Comparison of ENCODE assay signal across 12 mouse cellular contexts in genomic region chr12:3810455-3810854, GRCm38 (mm10). TPM values are rescaled to one million over a fixed set of nuclear protein-coding genes. Genes with fewer than 3 reads are reported as not detected.
A peak's percentile ranks its signal among the peaks of the same experiment; 100 is the strongest.
DNase-seq lines count a peak whose midpoint lies in the region; ATAC-seq and TF ChIP-seq lines count a peak whose summit lies in the region.
"Had no signal": no experiment of that assay in that cellular context is flagged by ENCODE, and none has a peak within 500 bp of the region (broad histone marks: within the 10 kb centered on the region; RNA-seq: fewer than 3 reads in every experiment).

No protein-coding gene starts in this region.

- H3K9me3 ChIP-seq in hindbrain, embryonic 15.5 days = no peaks in the 10 kb centered on the region
- no peaks in the 10 kb centered on the region for H3K9me3 ChIP-seq in hindbrain, embryonic 14.5 days (ENCODE audit: control insufficient read depth, low read length)
- no peaks in the 10 kb centered on the region for H3K9me3 ChIP-seq in lung, postnatal 0 days (ENCODE audit: low read length)
- H3K9me3 ChIP-seq in stomach, embryonic 16.5 days (replicated peaks; ENCODE audit: control insufficient read depth, low read length) = no peaks in the 10 kb centered on the region
- H3K9me3 ChIP-seq: forebrain, embryonic 13.5 days; midbrain, embryonic 10.5 days had no signal

- peaks cover 59% of the 10 kb centered on the region for H3K4me1 ChIP-seq in hindbrain, embryonic 15.5 days (replicated peaks)
- peaks cover 40% of the 10 kb centered on the region; the same call in 1 of the 2 replicates for H3K4me1 ChIP-seq in hindbrain, embryonic 14.5 days (replicated peaks; ENCODE audit: control insufficient read depth, insufficient read depth, low read length)
- peaks cover 27% of the 10 kb centered on the region for H3K4me1 ChIP-seq in lung, postnatal 0 days (ENCODE audit: insufficient read depth, low read depth, low read length)
- peaks cover 60% of the 10 kb centered on the region for H3K4me1 ChIP-seq in stomach, embryonic 16.5 days (ENCODE audit: control insufficient read depth, insufficient read depth, low read length)

- H3K4me3 ChIP-seq in hindbrain, embryonic 15.5 days = no peak overlapping the region
- H3K4me3 ChIP-seq in hindbrain, embryonic 14.5 days (replicated peaks; ENCODE audit: low read length) = no peak overlapping the region
- H3K4me3 ChIP-seq in lung, postnatal 0 days (ENCODE audit: low read depth, low read length) = no peak overlapping the region
- peak overlapping the region; percentile 17 for H3K4me3 ChIP-seq in stomach, embryonic 16.5 days (replicated peaks; ENCODE audit: low read length)
- H3K4me3 ChIP-seq: forebrain, embryonic 13.5 days; midbrain, embryonic 10.5 days had no signal

- no peak for TF ChIP-seq CTCF in lung, postnatal 0 days (IDR thresholded peaks at IDR 0.05)

- TF ChIP-seq EP300 in lung, postnatal 0 days (IDR thresholded peaks at IDR 0.05) = no peak

- DNase-seq in adrenal gland, postnatal 14 days = peak; percentile 33
- no peak for DNase-seq in adrenal gland, adult 18-20 months (ENCODE audit: low spot score in 2 of 2)
- no peak for DNase-seq in hindbrain, embryonic 14.5 days (ENCODE audit: low spot score)
- DNase-seq in lung, postnatal 0 days (ENCODE audit: low spot score) = peak; percentile 61
- no peak for DNase-seq in lung, adult 18-20 months
- DNase-seq in thymus, postnatal 4 days = no peak
- DNase-seq: liver; thymus, adult 18-20 months had no signal

- no peak for ATAC-seq in hindbrain, embryonic 15.5 days (ENCODE audit: low FRiP score, low read depth)
- ATAC-seq in hindbrain, embryonic 14.5 days (ENCODE audit: low FRiP score) = no peak
- no peak for ATAC-seq in lung, postnatal 0 days
- no peak for ATAC-seq in stomach, embryonic 16.5 days (ENCODE audit: insufficient read depth, low FRiP score)
- ATAC-seq: forebrain, embryonic 13.5 days had no signal

- 43% methylated on average over 4 of the region's 4 CpGs for WGBS in hindbrain, embryonic 15.5 days
- 37% methylated on average over 4 of the region's 4 CpGs for WGBS in hindbrain, embryonic 14.5 days
- WGBS in lung, postnatal 0 days = 9% methylated on average over 4 of the region's 4 CpGs
- 13% methylated on average over 4 of the region's 4 CpGs for WGBS in stomach, embryonic 16.5 days

- H3K36me3 ChIP-seq in hindbrain, embryonic 15.5 days = no peaks in the 10 kb centered on the region
- H3K36me3 ChIP-seq in hindbrain, embryonic 14.5 days (replicated peaks; ENCODE audit: control insufficient read depth, insufficient read depth) = no peaks in the 10 kb centered on the region
- H3K36me3 ChIP-seq in lung, postnatal 0 days (ENCODE audit: insufficient read depth, low read length) = no peaks in the 10 kb centered on the region
- H3K36me3 ChIP-seq in stomach, embryonic 16.5 days (ENCODE audit: control insufficient read depth, insufficient read depth, low read length) = no peaks in the 10 kb centered on the region
- H3K36me3 ChIP-seq: midbrain, embryonic 10.5 days had no signal

- H3K9ac ChIP-seq in hindbrain, embryonic 15.5 days = no peak overlapping the region
- H3K9ac ChIP-seq in hindbrain, embryonic 14.5 days = no peak overlapping the region
- no peak overlapping the region for H3K9ac ChIP-seq in lung, postnatal 0 days (replicated peaks; ENCODE audit: low read depth)
- H3K9ac ChIP-seq in stomach, embryonic 16.5 days (ENCODE audit: low read length) = peak overlapping the region; percentile 44; the same call in 1 of the 2 replicates
- H3K9ac ChIP-seq: forebrain, embryonic 13.5 days had no signal

- H3K4me2 ChIP-seq in hindbrain, embryonic 15.5 days = peak overlapping the region; percentile 23
- H3K4me2 ChIP-seq in hindbrain, embryonic 14.5 days (replicated peaks) = no peak overlapping the region
- peak overlapping the region; percentile 20; the same call in 1 of the 2 replicates for H3K4me2 ChIP-seq in lung, postnatal 0 days (replicated peaks; ENCODE audit: low read depth, low read length)
- H3K4me2 ChIP-seq in stomach, embryonic 16.5 days (ENCODE audit: low read depth, low read length) = peak overlapping the region; percentile 33

- H3K27ac ChIP-seq in hindbrain, embryonic 15.5 days (replicated peaks) = no peak overlapping the region
- H3K27ac ChIP-seq in hindbrain, embryonic 14.5 days = no peak overlapping the region
- H3K27ac ChIP-seq in lung, postnatal 0 days (ENCODE audit: low read length) = no peak overlapping the region
- H3K27ac ChIP-seq in stomach, embryonic 16.5 days (ENCODE audit: low read length) = peak overlapping the region; percentile 72
- H3K27ac ChIP-seq: forebrain, embryonic 13.5 days; midbrain, embryonic 10.5 days had no signal

- no peaks in the 10 kb centered on the region for H3K27me3 ChIP-seq in hindbrain, embryonic 15.5 days
- H3K27me3 ChIP-seq in hindbrain, embryonic 14.5 days (ENCODE audit: control insufficient read depth, insufficient read depth, low read length) = no peaks in the 10 kb centered on the region
- H3K27me3 ChIP-seq in lung, postnatal 0 days (replicated peaks; ENCODE audit: insufficient read depth, low read length) = no peaks in the 10 kb centered on the region
- no peaks in the 10 kb centered on the region for H3K27me3 ChIP-seq in stomach, embryonic 16.5 days (ENCODE audit: control insufficient read depth, insufficient read depth, low read length)
- H3K27me3 ChIP-seq: forebrain, embryonic 13.5 days had no signal

RNA-seq across cellular contexts. Expression of gene Dnmt3a, which starts 4.6 kb away (rescaled TPM):
- total RNA-seq in adrenal gland, postnatal 14 days (2021) = 95.6 and 106 TPM in 2 replicates
- 10 to 100 TPM; 35.9 to 42.7 TPM for total RNA-seq in adrenal gland, adult 18-20 months (2021)
- 109 and 144 TPM in 2 replicates for polyA plus RNA-seq in hindbrain, embryonic 15.5 days (2015; fragmentation: Nextera tagmentation; extraction: Ambion mirVana)
- 61.9 and 62.1 TPM in 2 replicates for polyA plus RNA-seq in hindbrain, embryonic 14.5 days (2014; fragmentation: Nextera tagmentation; extraction: Ambion mirVana)
- polyA plus RNA-seq in lung, postnatal 0 days (2015; fragmentation: Nextera tagmentation; extraction: Ambion mirVana) = 60.3 and 74.8 TPM in 2 replicates
- polyA plus RNA-seq in stomach, embryonic 16.5 days (2015; fragmentation: Nextera tagmentation; extraction: Ambion mirVana) = 49.6 and 60.4 TPM in 2 replicates

Comparison
In these comparisons a context has a peak if more than half of its experiments do, and no peak if none do; other contexts are left out.
1. DNase-seq: peak in adrenal gland, postnatal 14 days (single experiment) and lung, postnatal 0 days (single experiment); none in adrenal gland, adult 18-20 months (0 of 2), hindbrain, embryonic 14.5 days (single experiment), lung, adult 18-20 months (0 of 2) and thymus, postnatal 4 days (single experiment).